Mouse (Mus musculus) megakaryocyte progenitor cell, adult 5-6 weeks (primary cell): ENCODE measurements around the gene Rhbdl1. TPM values are rescaled to one million over a fixed set of nuclear protein-coding genes. Genes with fewer than 3 reads are reported as not detected.

Experiments
- ATAC-seq: replicated peaks from 2 replicates; pipeline ENCODE4 v1.8.0; 2016; ENCODE audit warnings: mild to moderate bottlenecking, moderate TSS enrichment, inconsistent platforms; ENCODE audit not compliant: poor library complexity
- total RNA-seq, 2 experiments: library from RNA; stranded (forward) in 1 of 2; stranded (reverse) in 1 of 2; fragments of 157-497, 149-512 nt in 1 of 2; fragments of 200-1000 nt in 1 of 2; gene quantifications; 2 replicates each; pipeline versions ENCODE4 v1.2.3 to v1.2.4; 2015 to 2017

Gene Rhbdl1
- total RNA-seq, 2 experiments from 2014 or later, result 1.1 TPM; not detected in 1

GRCm38 (mm10) chr17:25841117-25841880, 4.2 kb upstream of the Rhbdl1 start, which contains the start of gene Gm20683:
Gene Gm20683, minus strand, starts transcription at chr17:25841763.
- no peak for ATAC-seq

- no peak for ATAC-seq
Observed at GRCm38 (mm10) chr17:25840519-25840918, 3.4 kb upstream of the Rhbdl1 start.

DNA sequence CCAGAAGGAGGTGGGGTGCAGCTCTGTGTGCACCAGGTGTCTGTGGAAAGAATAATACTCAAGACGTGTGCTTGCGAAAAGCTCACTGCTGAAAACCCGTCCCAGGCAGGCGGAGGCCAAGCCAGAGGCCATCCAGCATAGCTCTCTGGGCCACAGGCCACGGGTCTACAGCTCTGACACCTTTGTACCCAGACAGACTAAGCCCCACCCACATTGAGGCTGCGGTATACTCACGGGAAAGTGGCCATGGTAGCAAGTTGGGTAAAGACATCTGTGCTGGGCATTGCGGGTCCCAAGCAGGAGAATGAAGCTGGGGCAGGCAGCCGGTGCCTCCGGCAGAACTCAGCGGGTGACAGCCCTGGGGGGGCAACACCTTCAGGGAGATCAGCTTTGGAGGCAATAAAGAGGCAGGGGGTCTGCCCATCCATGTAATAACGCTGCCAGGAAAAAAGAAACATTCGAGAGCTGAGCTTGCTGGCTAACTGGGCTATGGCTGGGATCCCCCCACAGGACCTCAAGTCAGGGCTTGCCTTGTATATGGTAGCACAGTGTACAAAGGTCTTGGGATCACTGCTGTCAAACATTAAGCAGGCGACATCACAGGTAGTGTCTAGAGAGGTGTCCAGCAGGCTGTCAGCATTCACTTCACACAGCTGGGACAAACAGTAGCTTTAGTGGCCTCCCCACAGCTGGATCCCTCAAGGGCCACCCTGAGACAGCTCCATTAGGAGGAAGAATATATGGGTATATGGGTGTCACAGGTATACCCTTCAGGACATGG, 2.5 kb upstream of the Rhbdl1 start:
- ATAC-seq, result no peak

- ATAC-seq, result no peak
Observed at GRCm38 (mm10) chr17:25838904-25839303, 1.8 kb upstream of the Rhbdl1 start.

DNA sequence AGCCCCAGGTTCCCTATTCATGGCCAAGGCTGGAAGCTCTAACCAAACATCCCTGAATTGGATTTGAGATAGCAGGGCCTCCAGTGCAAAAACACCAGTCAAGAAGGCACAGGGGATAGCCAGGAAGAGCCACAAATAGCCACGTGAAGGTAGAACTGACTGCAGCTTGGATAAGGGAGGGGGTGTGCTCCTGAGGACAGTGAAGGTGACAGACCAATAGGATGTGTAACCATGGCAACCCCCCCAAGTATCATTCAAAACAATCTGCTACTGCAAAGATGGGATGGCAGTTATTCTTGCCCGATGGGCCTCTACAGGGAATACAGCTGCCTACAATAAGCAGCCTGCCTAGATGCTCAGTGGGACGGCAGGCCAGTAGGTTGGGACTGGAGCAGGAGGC, 438 bp upstream of the Rhbdl1 start:
- ATAC-seq, result no peak

GRCm38 (mm10) chr17:25836397-25837075, 559 bp downstream of the Rhbdl1 start:
- no peak for ATAC-seq

- no peak for ATAC-seq
Observed at GRCm38 (mm10) chr17:25835816-25836215, 1.3 kb downstream of the Rhbdl1 start.

DNA sequence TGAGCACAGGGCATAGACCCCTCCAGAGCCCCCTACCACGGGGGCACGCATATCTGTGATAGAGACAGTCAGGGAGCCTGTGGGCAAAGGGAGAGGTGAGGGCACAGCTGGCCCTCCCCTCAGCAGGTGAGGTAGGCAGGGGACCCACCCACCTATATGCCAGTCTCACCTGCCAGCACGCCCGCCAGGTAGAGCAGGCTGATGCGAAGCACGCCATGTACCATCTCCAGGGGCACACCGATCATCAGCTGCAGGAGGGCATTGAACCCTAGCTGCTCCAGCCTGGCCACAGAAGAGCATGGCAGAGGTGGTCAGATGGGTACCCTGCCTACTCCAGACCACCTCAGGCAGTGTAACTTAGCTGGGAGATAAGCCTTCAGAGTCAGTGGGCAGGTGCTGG, 1.8 kb downstream of the Rhbdl1 start:
- ATAC-seq, result no peak

- ATAC-seq, result no peak
Observed at GRCm38 (mm10) chr17:25834595-25835222, 2.4 kb downstream of the Rhbdl1 start.

GRCm38 (mm10) chr17:25833961-25834594, 3.0 kb downstream of the Rhbdl1 start:
- ATAC-seq, result no peak

DNA sequence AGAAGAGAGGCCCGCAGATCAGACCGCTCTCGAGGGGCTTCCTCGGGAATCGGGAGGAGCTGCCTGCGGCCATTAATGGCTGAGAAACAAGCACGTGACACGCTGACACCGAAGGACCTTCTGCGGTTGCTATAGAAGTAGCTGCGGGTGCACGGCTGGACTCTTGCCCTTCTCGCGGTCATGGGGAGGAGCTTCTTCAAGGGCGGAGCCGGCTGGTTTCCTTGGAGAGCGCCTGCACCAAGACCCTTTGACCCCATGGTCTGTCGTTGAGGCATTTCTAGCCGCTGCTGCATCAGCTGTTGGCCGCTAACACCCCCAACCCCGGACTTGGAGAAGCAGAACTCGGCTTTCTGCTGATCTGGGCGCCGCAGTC, 3.8 kb downstream of the Rhbdl1 start, which contains the start of gene Stub1:
Gene Stub1, minus strand, starts transcription at position 114 of the 373 bp plus-strand sequence.
- peak; percentile 38 for ATAC-seq

DNA sequence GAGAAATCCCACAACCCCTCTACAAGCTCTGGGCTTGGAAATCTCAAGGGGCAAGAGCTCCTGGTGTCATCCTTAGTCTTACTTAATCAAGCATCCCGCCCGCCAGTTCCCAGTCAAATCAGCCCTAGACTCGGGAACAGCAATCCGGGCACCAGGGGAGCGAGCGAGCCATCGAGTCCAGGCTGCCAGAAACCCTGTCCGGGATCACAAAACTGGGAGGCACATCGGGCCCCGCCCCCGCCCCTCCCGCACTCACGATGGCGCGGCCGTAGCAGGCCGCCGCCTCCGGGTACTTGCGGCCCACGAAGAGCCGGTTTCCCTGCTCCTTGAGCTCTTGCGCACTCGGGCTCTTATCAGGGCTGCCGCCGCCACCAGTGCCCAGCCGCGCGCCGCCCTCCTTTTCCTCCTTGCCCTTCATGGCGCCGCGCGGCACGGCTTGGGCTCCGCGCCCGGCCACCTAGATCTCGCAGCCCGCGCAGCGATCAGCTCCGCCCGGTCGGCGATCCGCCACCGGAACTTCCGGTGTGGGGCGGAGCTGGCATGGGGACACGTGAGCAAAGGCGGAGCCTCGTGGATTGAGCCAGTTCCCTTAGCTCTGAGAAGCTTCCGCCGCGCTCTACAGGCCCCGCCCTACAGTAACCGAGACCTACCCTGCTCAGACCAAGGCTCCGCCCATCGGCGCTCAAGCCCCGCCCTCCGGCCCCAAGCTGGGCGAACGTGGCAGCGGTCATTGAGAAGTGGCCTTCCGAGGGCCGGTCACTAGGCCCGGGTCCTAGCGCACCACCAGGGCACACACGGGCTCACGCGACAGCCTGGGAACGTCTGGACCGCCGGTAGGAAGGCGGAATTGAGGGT, 4.4 kb downstream of the Rhbdl1 start:
- ATAC-seq, result peak; percentile 71

DNA sequence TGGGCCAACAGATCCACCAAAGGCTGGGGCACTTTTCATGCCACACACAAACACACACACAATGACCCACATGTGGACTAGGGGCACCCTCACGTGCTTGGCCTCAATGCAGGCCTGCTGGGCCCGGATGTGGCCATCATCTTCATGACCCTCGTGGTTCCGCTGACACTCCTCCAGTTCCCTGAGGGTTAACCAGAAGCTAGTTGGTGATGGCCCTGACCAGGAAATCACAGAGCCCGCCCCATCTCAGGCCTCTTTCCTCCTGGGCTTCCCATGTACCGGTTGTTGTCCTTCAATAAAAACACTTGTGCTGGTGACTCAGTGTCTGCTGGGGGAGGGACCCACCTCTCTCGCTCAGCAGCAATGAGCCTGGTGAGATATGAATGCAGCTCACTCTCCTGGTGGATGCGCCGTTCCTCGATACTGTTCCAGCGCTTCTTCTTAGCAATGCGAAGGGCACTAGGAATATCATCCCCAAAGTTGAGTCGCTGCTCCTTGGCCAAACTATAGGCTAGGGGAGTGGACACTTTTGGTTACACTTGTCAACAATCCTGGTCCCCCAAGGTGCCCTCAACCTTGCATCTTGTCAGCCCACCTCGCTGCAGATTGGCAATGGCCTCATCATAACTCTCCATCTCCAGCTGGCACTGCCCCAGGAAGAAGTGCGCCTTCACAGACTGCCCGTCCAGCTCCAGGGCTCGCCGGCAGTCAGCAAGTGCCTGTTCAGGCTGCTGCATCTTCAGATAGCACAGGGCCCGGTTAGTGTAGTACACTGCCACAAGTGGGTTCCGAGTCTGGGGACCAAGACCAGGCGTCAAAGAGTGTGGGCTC, 5.4 kb downstream of the Rhbdl1 start:
- ATAC-seq, result no peak

- ATAC-seq, result no peak
Observed at GRCm38 (mm10) chr17:25830806-25831431, 6.2 kb downstream of the Rhbdl1 start.

- no peak for ATAC-seq
Observed at GRCm38 (mm10) chr17:25830200-25830753, 6.8 kb downstream of the Rhbdl1 start.

DNA sequence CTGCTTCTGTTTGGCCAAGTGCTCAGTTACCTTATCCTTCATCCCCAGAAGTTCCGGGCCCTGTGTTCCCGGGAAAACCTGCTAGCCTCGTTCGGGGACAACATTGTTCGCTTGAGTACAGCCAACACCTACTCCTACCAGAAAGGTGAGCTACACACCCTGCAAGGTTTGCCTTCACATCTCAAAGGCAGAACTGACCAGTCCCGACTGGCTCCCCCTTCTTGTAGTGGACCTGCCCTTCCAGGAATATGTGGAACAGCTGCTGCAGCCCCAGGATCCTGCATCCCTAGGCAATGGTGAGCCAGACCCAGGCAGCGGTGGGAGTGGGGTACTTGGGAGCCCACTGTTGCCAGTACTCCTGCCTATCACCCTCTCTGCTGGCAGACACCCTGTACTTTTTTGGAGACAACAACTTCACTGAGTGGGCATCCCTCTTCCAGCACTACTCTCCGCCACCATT, 7.5 kb downstream of the Rhbdl1 start:
- no peak for ATAC-seq

GRCm38 (mm10) chr17:25828712-25829557, 8.2 kb downstream of the Rhbdl1 start, which contains the start of gene Jmjd8:
Gene Jmjd8, plus strand, starts transcription at chr17:25828867.
- ATAC-seq, result peak; percentile 56
